12 mouse cellular contexts compared by ENCODE assay signal in the genomic region with DNA sequence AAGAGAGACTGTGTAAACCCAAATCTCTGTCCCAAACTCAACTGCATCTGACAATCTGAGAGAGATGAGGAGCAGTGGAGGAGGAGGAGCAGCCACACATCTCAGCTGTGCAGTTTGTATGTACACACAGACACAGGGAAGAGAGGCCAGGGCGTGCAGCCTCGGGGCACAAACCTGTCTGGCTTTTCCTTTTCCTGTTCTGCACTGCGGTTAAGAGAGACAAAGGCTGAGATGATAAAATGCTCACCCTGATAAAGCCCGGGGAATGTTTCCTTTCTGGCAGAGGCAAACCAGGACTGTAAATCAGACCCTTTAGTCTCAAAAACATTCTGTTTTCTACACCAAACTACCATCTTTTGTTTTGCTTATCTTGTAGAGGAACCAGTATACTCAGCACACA. TPM values are rescaled to one million over a fixed set of nuclear protein-coding genes. Genes with fewer than 3 reads are reported as not detected.
A peak's percentile ranks its signal among the peaks of the same experiment; 100 is the strongest.
DNase-seq lines count a peak whose midpoint lies in the region; ATAC-seq and TF ChIP-seq lines count a peak whose summit lies in the region.
"Had no signal": no experiment of that assay in that cellular context is flagged by ENCODE, and none has a peak within 500 bp of the region (broad histone marks: within the 10 kb centered on the region; RNA-seq: fewer than 3 reads in every experiment).

No protein-coding gene starts in this region.

- H3K9ac ChIP-seq in forebrain, embryonic 12.5 days = no peak overlapping the region
- H3K9ac ChIP-seq in forebrain, embryonic 11.5 days (ENCODE audit: low read length) = no peak overlapping the region
- H3K9ac ChIP-seq: neural tube, embryonic 12.5 days had no signal

- no peaks in the 10 kb centered on the region for H3K27me3 ChIP-seq in forebrain, embryonic 12.5 days
- H3K27me3 ChIP-seq in forebrain, embryonic 11.5 days (ENCODE audit: control insufficient read depth, insufficient read depth, low read length) = no peaks in the 10 kb centered on the region
- H3K27me3 ChIP-seq in kidney, adult 2 months (replicated peaks; ENCODE audit: control insufficient read depth, insufficient read depth, low read length) = no peaks in the 10 kb centered on the region
- H3K27me3 ChIP-seq: neural tube, embryonic 12.5 days had no signal

- H3K27ac ChIP-seq in forebrain, embryonic 12.5 days = 0 out of 2 replicates have a peak overlapping the region, but pooled peaks have one; percentile 32
- no peak overlapping the region for H3K27ac ChIP-seq in forebrain, embryonic 11.5 days (ENCODE audit: low read depth, low read length)
- H3K27ac ChIP-seq in kidney, adult 2 months (ENCODE audit: insufficient read depth, low read depth, low read length) = 0 out of 2 replicates have a peak overlapping the region, but pooled peaks have one; percentile 11
- H3K27ac ChIP-seq: midbrain, embryonic 10.5 days; neural tube, embryonic 12.5 days had no signal

- no peak for TF ChIP-seq POLR2A in kidney, adult 2 months (IDR thresholded peaks at IDR 0.05; ENCODE audit: low read depth, low read length)

- no peak overlapping the region for H3K4me3 ChIP-seq in forebrain, embryonic 12.5 days (replicated peaks)
- H3K4me3 ChIP-seq in forebrain, embryonic 11.5 days (ENCODE audit: low read depth, low read length) = no peak overlapping the region
- H3K4me3 ChIP-seq in kidney, adult 2 months (ENCODE audit: insufficient read depth, low read depth, low read length) = no peak overlapping the region
- H3K4me3 ChIP-seq: midbrain, embryonic 10.5 days; neural tube, embryonic 12.5 days had no signal

- ATAC-seq in forebrain, embryonic 12.5 days (ENCODE audit: low FRiP score) = no peak
- ATAC-seq in forebrain, embryonic 11.5 days (replicated peaks; ENCODE audit: low FRiP score) = no peak
- ATAC-seq in megakaryocyte-erythroid progenitor cell, adult 5-6 weeks (replicated peaks; ENCODE audit: low FRiP score, low TSS enrichment, poor library complexity, severe bottlenecking) = peak; percentile 50; the same call in 1 of the 2 replicates

- peaks cover 22% of the 10 kb centered on the region for H3K36me3 ChIP-seq in forebrain, embryonic 12.5 days (replicated peaks)
- H3K36me3 ChIP-seq in forebrain, embryonic 11.5 days (ENCODE audit: control insufficient read depth, insufficient read depth, low read length) = peaks cover 3% of the 10 kb centered on the region; the same call in 1 of the 2 replicates
- no peaks in the 10 kb centered on the region for H3K36me3 ChIP-seq in kidney, adult 2 months (ENCODE audit: control insufficient read depth, insufficient read depth, low read length)

- H3K9me3 ChIP-seq in forebrain, embryonic 12.5 days = no peaks in the 10 kb centered on the region
- no peaks in the 10 kb centered on the region for H3K9me3 ChIP-seq in forebrain, embryonic 11.5 days (ENCODE audit: control insufficient read depth, low read length)
- H3K9me3 ChIP-seq: midbrain, embryonic 10.5 days; neural tube, embryonic 12.5 days had no signal

- 82% methylated on average over 4 of the region's 4 CpGs for WGBS in forebrain, embryonic 12.5 days
- 81% methylated on average over 4 of the region's 4 CpGs for WGBS in forebrain, embryonic 11.5 days
- WGBS in kidney, adult 2 months = 44% methylated on average over 4 of the region's 4 CpGs

- DNase-seq in forebrain, embryonic 11.5 days (ENCODE audit: low spot score) = no peak
- peak; percentile 52 for DNase-seq in kidney, adult 2 months
- no peak for DNase-seq in kidney, adult 11 months
- peak; percentile 19 for DNase-seq in urinary bladder, postnatal 14 days (ENCODE audit: low spot score)
- DNase-seq in urinary bladder, postnatal 10 days (ENCODE audit: low spot score) = no peak
- no peak for DNase-seq in layer of hippocampus, adult 8-10 months (ENCODE audit: low spot score in 2 of 2)
- DNase-seq: gastrocnemius, postnatal 25 days; lung, adult 18-20 months had no signal

- no peak overlapping the region for H3K4me2 ChIP-seq in forebrain, embryonic 12.5 days
- H3K4me2 ChIP-seq in forebrain, embryonic 11.5 days (ENCODE audit: low read depth, low read length, severe bottlenecking) = no peak overlapping the region
- H3K4me2 ChIP-seq: neural tube, embryonic 12.5 days had no signal

- TF ChIP-seq CTCF in kidney, adult 2 months (conservative IDR thresholded peaks at IDR 0.05; ENCODE audit: insufficient read depth, insufficient read length, low read depth, low read length) = no peak

- H3K4me1 ChIP-seq in forebrain, embryonic 12.5 days = peaks cover 8% of the 10 kb centered on the region
- no peaks in the 10 kb centered on the region for H3K4me1 ChIP-seq in forebrain, embryonic 11.5 days (replicated peaks; ENCODE audit: control insufficient read depth, insufficient read depth, low read length)
- no peaks in the 10 kb centered on the region for H3K4me1 ChIP-seq in kidney, adult 2 months (ENCODE audit: control insufficient read depth, insufficient read depth, low read length)

RNA-seq across cellular contexts. Expression of gene Rnf157, which starts 12.3 kb away (rescaled TPM):
- polyA plus RNA-seq in forebrain, embryonic 12.5 days (2016; fragmentation: Nextera tagmentation; extraction: Ambion mirVana) = 23.3 and 36.8 TPM in 2 replicates
- polyA plus RNA-seq in forebrain, embryonic 11.5 days (2014; fragmentation: Nextera tagmentation; extraction: Ambion mirVana) = 25.0 and 26.1 TPM in 2 replicates
- 2.5 and 2.9 TPM in 2 replicates for polyA plus RNA-seq in kidney, adult 2 months (2012; rRNA removed)
- 8.1 and 12.1 TPM in 2 replicates for total RNA-seq in megakaryocyte-erythroid progenitor cell, adult 5-6 weeks (2014; fragmentation: Nextera tagmentation)
- total RNA-seq in megakaryocyte-erythroid progenitor cell, adult 5-6 weeks (2017) = 2.7 and 11.3 TPM in 2 replicates
- total RNA-seq in layer of hippocampus, adult 8-10 months (2022) = 100 to 1,000 TPM; 220 to 248 (median 241) TPM

RNA-seq across cellular contexts. Expression of gene Ubald2, which starts 33.3 kb away (rescaled TPM):
- polyA plus RNA-seq in forebrain, embryonic 12.5 days (2016; fragmentation: Nextera tagmentation; extraction: Ambion mirVana) = 50.9 and 59.6 TPM in 2 replicates
- 80.2 and 83.7 TPM in 2 replicates for polyA plus RNA-seq in forebrain, embryonic 11.5 days (2014; fragmentation: Nextera tagmentation; extraction: Ambion mirVana)
- 195 and 211 TPM in 2 replicates for polyA plus RNA-seq in kidney, adult 2 months (2012; rRNA removed)
- total RNA-seq in megakaryocyte-erythroid progenitor cell, adult 5-6 weeks (2014; fragmentation: Nextera tagmentation) = 68.8 and 89.9 TPM in 2 replicates
- total RNA-seq in megakaryocyte-erythroid progenitor cell, adult 5-6 weeks (2017) = 65.8 and 93.3 TPM in 2 replicates
- 10 to 100 TPM; 28.6 to 30.4 (median 29.5) TPM for total RNA-seq in layer of hippocampus, adult 8-10 months (2022)

Comparison
In these comparisons a context has a peak if more than half of its experiments do, and no peak if none do; other contexts are left out.
1. DNase-seq: peak in kidney, adult 2 months (single experiment) and urinary bladder, postnatal 14 days (single experiment); none in forebrain, embryonic 11.5 days (single experiment), kidney, adult 11 months (single experiment), urinary bladder, postnatal 10 days (single experiment) and layer of hippocampus, adult 8-10 months (0 of 2).